Mouse (Mus musculus): ENCODE results near the gene Gm14408. TPM values are rescaled to one million over a fixed set of nuclear protein-coding genes. Genes with fewer than 3 reads are reported as not detected.

The Gm14408 gene
- not detected for polyA plus RNA-seq (2014; fragmentation: Illumina TruSeq; extraction: RNeasy Lipid Tissue Mini Kit (QIAGEN cat#74804); ENCODE audit: low read depth, low replicate concordance)

GRCm38 (mm10) chr2:176830840-176831239, at the start of gene Gm14408:
Gene Gm14408 (plus strand): TSS chr2:176831140.

GRCm38 (mm10) chr2:176798312-176798711, 32.6 kb upstream of the Gm14408 start, which contains the start of gene Gm14295:
Gene Gm14295 (plus strand): TSS chr2:176798612.

Other genes starting within 250 kb of the Gm14408 start
- gene Gm14308, start 194.8 kb upstream of the Gm14408 start, polyA plus RNA-seq (2014; fragmentation: Illumina TruSeq; extraction: RNeasy Lipid Tissue Mini Kit (QIAGEN cat#74804); ENCODE audit: low read depth, low replicate concordance) = 2.5 TPM
- 8.1 TPM for gene Zfp973, start 160.6 kb upstream of the Gm14408 start, polyA plus RNA-seq (2014; fragmentation: Illumina TruSeq; extraction: RNeasy Lipid Tissue Mini Kit (QIAGEN cat#74804); ENCODE audit: low read depth, low replicate concordance)
- gene Gm14305, start 122.8 kb upstream of the Gm14408 start, polyA plus RNA-seq (2014; fragmentation: Illumina TruSeq; extraction: RNeasy Lipid Tissue Mini Kit (QIAGEN cat#74804); ENCODE audit: low read depth, low replicate concordance) = 12.3 TPM
- 21.0 TPM for gene Gm14295, start 32.5 kb upstream of the Gm14408 start, polyA plus RNA-seq (2014; fragmentation: Illumina TruSeq; extraction: RNeasy Lipid Tissue Mini Kit (QIAGEN cat#74804); ENCODE audit: low read depth, low replicate concordance)
- 5.2 TPM for gene Gm14296, start 96.7 kb downstream of the Gm14408 start, polyA plus RNA-seq (2014; fragmentation: Illumina TruSeq; extraction: RNeasy Lipid Tissue Mini Kit (QIAGEN cat#74804); ENCODE audit: low read depth, low replicate concordance)
- gene Gm14419, start 169.8 kb downstream of the Gm14408 start, polyA plus RNA-seq (2014; fragmentation: Illumina TruSeq; extraction: RNeasy Lipid Tissue Mini Kit (QIAGEN cat#74804); ENCODE audit: low read depth, low replicate concordance) = 14.9 TPM
- not detected for gene Gm14401, start 243.2 kb downstream of the Gm14408 start, polyA plus RNA-seq (2014; fragmentation: Illumina TruSeq; extraction: RNeasy Lipid Tissue Mini Kit (QIAGEN cat#74804); ENCODE audit: low read depth, low replicate concordance)